Mouse (Mus musculus): Measurements from ENCODE around the gene Tbc1d22a. TPM values are rescaled to one million over a fixed set of nuclear protein-coding genes. Genes with fewer than 3 reads are reported as not detected.
A peak's percentile ranks its signal among the peaks of the same experiment; 100 is the strongest.

Tbc1d22a gene
- polyA plus RNA-seq, 1 experiment from 2014 or later = 13.8 TPM

- no peak overlapping the region for H3K4me3 ChIP-seq
- H3K27me3 ChIP-seq = no peaks in the 10 kb centered on the region
- no peak overlapping the region for H3K4me2 ChIP-seq (replicated peaks)
- no peaks in the 10 kb centered on the region for H3K36me3 ChIP-seq
- peaks cover 27% of the 10 kb centered on the region for H3K4me1 ChIP-seq
- no peak overlapping the region for H3K9ac ChIP-seq
- H3K27ac ChIP-seq = peak overlapping the region; percentile 37; the same call in 1 of the 2 replicates
- ATAC-seq (ENCODE audit: low FRiP score) = no peak
- no peaks in the 10 kb centered on the region for H3K9me3 ChIP-seq (replicated peaks)
- WGBS = 72% methylated on average over 8 of the region's 8 CpGs
These were observed 219.1 kb downstream of the Tbc1d22a start for GRCm38 (mm10) chr15:86433378-86433777.

- no peaks in the 10 kb centered on the region for H3K36me3 ChIP-seq
- no peaks in the 10 kb centered on the region for H3K27me3 ChIP-seq
- WGBS = 91% methylated on average over 3 of the region's 3 CpGs
- no peak overlapping the region for H3K4me3 ChIP-seq
- H3K4me1 ChIP-seq = peaks cover 27% of the 10 kb centered on the region
- H3K9me3 ChIP-seq (replicated peaks) = no peaks in the 10 kb centered on the region
- peak overlapping the region; percentile 44; the same call in 1 of the 2 replicates for H3K27ac ChIP-seq
- no peak for ATAC-seq (ENCODE audit: low FRiP score)
- H3K9ac ChIP-seq = no peak overlapping the region
- no peak overlapping the region for H3K4me2 ChIP-seq (replicated peaks)
These were observed 220.0 kb downstream of the Tbc1d22a start for GRCm38 (mm10) chr15:86434241-86434640.

DNA sequence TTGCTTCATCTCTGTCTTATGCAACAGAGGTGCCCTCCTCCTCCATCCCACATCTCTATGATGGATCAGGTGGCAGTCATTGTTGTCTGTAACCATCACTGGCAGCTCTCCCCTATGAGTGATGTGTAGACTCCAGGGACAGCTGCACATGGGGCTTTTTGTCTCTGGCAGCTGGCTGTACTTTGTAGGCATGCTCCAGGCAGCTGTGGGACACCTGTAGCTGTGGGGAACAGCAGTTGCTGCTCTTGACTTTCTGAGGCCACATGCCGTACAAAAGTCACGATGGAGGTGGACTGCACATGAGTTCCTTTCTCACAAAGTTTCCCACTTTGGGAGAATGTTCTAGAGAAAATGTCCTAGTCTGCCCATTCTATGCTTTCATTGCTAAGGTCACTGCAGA, 223.1 kb downstream of the Tbc1d22a start:
- Histone ChIP-seq H3K4me3 (no peak overlapping the region), H3K4me2 (replicated peaks) (no peak overlapping the region), H3K27ac (no peak overlapping the region), H3K9ac (no peak overlapping the region), H3K4me1 (peaks cover 16% of the 10 kb centered on the region), H3K27me3 (no peaks in the 10 kb centered on the region), H3K36me3 (no peaks in the 10 kb centered on the region), H3K9me3 (replicated peaks) (no peaks in the 10 kb centered on the region)
- WGBS = 91% methylated on average over 2 of the region's 2 CpGs
- no peak for ATAC-seq (ENCODE audit: low FRiP score)

GRCm38 (mm10) chr15:86439015-86439796, 224.9 kb downstream of the Tbc1d22a start:
- Histone ChIP-seq H3K27ac (no peak overlapping the region), H3K9me3 (replicated peaks) (no peaks in the 10 kb centered on the region), H3K27me3 (no peaks in the 10 kb centered on the region), H3K36me3 (no peaks in the 10 kb centered on the region), H3K9ac (no peak overlapping the region), H3K4me3 (no peak overlapping the region), H3K4me2 (replicated peaks) (no peak overlapping the region), H3K4me1 (peaks cover 7% of the 10 kb centered on the region)
- 90% methylated on average over 15 of the region's 15 CpGs for WGBS
- no peak for ATAC-seq (ENCODE audit: low FRiP score)

DNA sequence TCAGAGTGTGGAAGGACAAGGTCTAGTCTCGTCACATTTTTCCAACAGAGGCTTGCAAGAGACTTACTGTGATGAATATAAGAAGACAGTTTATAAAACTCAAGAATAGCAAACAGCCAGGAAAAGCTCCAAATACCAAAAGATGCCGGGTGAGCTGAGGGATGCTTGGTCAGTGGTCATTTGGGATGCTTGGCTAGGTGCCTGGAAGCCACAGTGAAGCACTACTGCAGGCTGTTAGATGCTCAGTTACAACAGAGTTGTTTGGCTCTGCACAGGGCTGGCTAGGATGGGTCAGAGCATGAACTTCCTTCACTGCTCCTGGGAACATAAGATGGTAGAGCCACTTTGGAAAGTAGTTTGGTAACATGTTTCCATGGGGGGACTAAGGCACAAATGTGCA, 230.0 kb downstream of the Tbc1d22a start:
- 0 out of 2 replicates have a peak, but pooled peaks cover 4% of the 10 kb centered on the region for H3K4me1 ChIP-seq
- no peak overlapping the region for H3K4me3 ChIP-seq
- H3K9me3 ChIP-seq (replicated peaks) = no peaks in the 10 kb centered on the region
- no peak overlapping the region for H3K27ac ChIP-seq
- no peak overlapping the region for H3K9ac ChIP-seq
- WGBS = 89% methylated on average over 2 of the region's 2 CpGs
- H3K36me3 ChIP-seq = no peaks in the 10 kb centered on the region
- no peak for ATAC-seq (ENCODE audit: low FRiP score)
- H3K4me2 ChIP-seq (replicated peaks) = no peak overlapping the region
- H3K27me3 ChIP-seq = no peaks in the 10 kb centered on the region

- ATAC-seq (ENCODE audit: low FRiP score) = no peak
- Histone ChIP-seq H3K4me1 (no peaks in the 10 kb centered on the region), H3K4me2 (replicated peaks) (no peak overlapping the region), H3K36me3 (no peaks in the 10 kb centered on the region), H3K9me3 (replicated peaks) (no peaks in the 10 kb centered on the region), H3K9ac (no peak overlapping the region), H3K27ac (no peak overlapping the region), H3K27me3 (no peaks in the 10 kb centered on the region), H3K4me3 (no peak overlapping the region)
These were observed 231.8 kb downstream of the Tbc1d22a start for GRCm38 (mm10) chr15:86446064-86446463.

- Histone ChIP-seq H3K4me3 (no peak overlapping the region), H3K4me2 (replicated peaks) (no peak overlapping the region), H3K4me1 (no peaks in the 10 kb centered on the region), H3K27ac (no peak overlapping the region), H3K27me3 (no peaks in the 10 kb centered on the region), H3K9me3 (replicated peaks) (no peaks in the 10 kb centered on the region), H3K9ac (no peak overlapping the region), H3K36me3 (no peaks in the 10 kb centered on the region)
- ATAC-seq (ENCODE audit: low FRiP score) = no peak
- WGBS = 90% methylated on average over 7 of the region's 7 CpGs
These were observed 233.0 kb downstream of the Tbc1d22a start for GRCm38 (mm10) chr15:86447251-86447650.

- WGBS = 86% methylated on average over 5 of the region's 5 CpGs
These were observed 235.0 kb downstream of the Tbc1d22a start for GRCm38 (mm10) chr15:86449236-86449635.

DNA sequence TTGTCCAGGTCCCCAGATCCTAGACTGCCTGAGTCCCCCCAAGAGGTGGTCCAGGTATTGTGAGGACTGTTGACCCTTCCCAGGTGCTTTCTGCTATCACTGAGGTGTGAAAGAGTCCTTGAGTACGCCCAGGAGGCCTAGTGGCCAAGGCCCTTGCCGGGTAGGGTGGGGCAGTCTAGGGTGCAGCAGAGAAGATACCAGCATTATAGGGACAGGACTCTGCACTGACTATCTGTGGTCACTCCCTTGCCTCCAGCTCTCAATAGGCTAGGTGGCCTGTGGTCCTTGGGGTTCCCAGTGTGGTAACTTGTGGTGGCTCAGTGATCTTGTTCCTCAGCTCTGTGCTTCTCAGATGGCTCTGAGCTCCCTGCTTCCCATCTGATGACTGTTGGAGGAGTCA, 235.5 kb downstream of the Tbc1d22a start:
- no peaks in the 10 kb centered on the region for H3K9me3 ChIP-seq (replicated peaks)

More at GRCm38 (mm10) chr15:86449236-86449635, 235.0 kb downstream of the Tbc1d22a start:
- Histone ChIP-seq H3K9me3 (replicated peaks) (no peaks in the 10 kb centered on the region), H3K36me3 (no peaks in the 10 kb centered on the region), H3K4me1 (no peaks in the 10 kb centered on the region), H3K27me3 (no peaks in the 10 kb centered on the region), H3K27ac (no peak overlapping the region), H3K9ac (no peak overlapping the region), H3K4me3 (no peak overlapping the region), H3K4me2 (replicated peaks) (no peak overlapping the region)
- no peak for ATAC-seq (ENCODE audit: low FRiP score)

DNA sequence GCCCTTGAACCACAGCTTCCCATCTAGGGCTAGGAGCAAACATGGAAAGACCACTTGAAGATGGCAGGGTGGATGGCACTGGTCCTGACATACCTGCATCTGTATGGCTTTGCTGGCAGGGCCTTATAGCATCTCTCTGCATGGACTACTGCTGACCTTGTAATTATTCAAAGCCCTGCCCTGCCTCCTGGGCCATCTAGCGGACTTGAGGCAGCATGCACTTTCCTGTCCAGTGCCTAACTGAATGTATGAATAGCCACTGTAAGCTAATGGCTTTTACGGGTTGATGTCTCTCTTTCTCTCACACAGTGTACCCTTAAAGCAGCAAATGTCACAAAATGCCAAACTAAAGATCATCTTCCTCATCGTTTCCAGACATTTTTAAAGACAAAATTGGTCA, 245.2 kb downstream of the Tbc1d22a start:
- Histone ChIP-seq H3K27ac (no peak overlapping the region), H3K27me3 (no peaks in the 10 kb centered on the region), H3K4me2 (replicated peaks) (no peak overlapping the region), H3K9me3 (replicated peaks) (no peaks in the 10 kb centered on the region), H3K9ac (no peak overlapping the region), H3K4me3 (no peak overlapping the region), H3K4me1 (0 out of 2 replicates have a peak, but pooled peaks cover 3% of the 10 kb centered on the region), H3K36me3 (no peaks in the 10 kb centered on the region)
- ATAC-seq (ENCODE audit: low FRiP score) = no peak
- 67% methylated on average over 3 of the region's 3 CpGs for WGBS

More for the DNA sequence above, 235.5 kb downstream of the Tbc1d22a start:
- Histone ChIP-seq H3K4me3 (no peak overlapping the region), H3K27ac (no peak overlapping the region), H3K4me1 (no peaks in the 10 kb centered on the region), H3K4me2 (replicated peaks) (no peak overlapping the region), H3K36me3 (no peaks in the 10 kb centered on the region), H3K9ac (no peak overlapping the region), H3K27me3 (no peaks in the 10 kb centered on the region)
- 91% methylated on average over 2 of the region's 2 CpGs for WGBS
- ATAC-seq (ENCODE audit: low FRiP score) = no peak

DNA sequence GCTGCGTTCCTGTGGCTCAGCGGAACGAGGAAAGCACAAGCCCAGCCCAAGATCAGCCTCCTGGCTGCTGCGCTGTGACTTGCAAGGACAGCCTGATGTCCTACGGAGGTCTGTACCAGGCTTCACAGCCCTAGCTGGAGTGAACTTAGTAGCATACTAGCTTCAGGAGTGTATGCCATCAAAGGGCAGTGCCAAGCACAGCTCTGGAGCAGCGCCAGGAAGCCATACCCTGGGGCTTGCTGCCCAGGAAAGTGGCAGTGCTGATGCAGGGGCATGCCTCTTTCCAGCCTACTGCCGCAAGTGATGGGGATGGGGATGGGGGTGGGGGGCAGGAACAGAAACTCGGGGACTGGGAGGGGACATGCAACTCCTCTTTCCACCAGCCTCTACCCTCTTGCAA, 248.4 kb downstream of the Tbc1d22a start:
- H3K4me2 ChIP-seq (replicated peaks) = no peak overlapping the region
- 88% methylated on average over 8 of the region's 8 CpGs for WGBS
- H3K36me3 ChIP-seq = no peaks in the 10 kb centered on the region
- H3K9ac ChIP-seq = no peak overlapping the region
- no peak overlapping the region for H3K27ac ChIP-seq
- H3K4me3 ChIP-seq = no peak overlapping the region
- 0 out of 2 replicates have a peak, but pooled peaks cover 3% of the 10 kb centered on the region for H3K4me1 ChIP-seq
- H3K27me3 ChIP-seq = no peaks in the 10 kb centered on the region
- no peaks in the 10 kb centered on the region for H3K9me3 ChIP-seq (replicated peaks)
- no peak for ATAC-seq (ENCODE audit: low FRiP score)

DNA sequence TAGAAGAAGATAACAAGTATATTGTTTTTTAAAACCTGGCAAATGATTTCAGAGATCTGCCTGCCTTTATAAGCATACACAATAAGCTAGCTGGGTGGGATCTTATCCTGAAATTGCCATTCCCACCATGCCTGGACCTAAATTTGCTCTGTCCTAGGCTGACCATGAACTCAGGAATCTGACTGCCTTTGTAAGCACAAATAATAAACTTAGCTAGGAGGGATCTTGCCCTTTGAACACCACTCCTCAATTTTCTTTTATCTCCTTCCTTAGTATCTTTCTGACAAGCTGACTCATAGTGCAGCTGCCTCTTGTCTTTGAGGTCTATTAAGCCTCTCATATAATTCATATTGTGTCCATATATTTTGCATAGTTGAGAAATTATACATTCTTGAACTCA, 253.8 kb downstream of the Tbc1d22a start:
- Histone ChIP-seq H3K27me3 (no peaks in the 10 kb centered on the region), H3K9ac (no peak overlapping the region), H3K4me2 (replicated peaks) (no peak overlapping the region), H3K36me3 (no peaks in the 10 kb centered on the region), H3K27ac (no peak overlapping the region), H3K4me1 (peaks cover 7% of the 10 kb centered on the region; the same call in 1 of the 2 replicates), H3K4me3 (no peak overlapping the region), H3K9me3 (replicated peaks) (peaks cover 5% of the 10 kb centered on the region; the same call in 1 of the 2 replicates)
- ATAC-seq (ENCODE audit: low FRiP score) = no peak

DNA sequence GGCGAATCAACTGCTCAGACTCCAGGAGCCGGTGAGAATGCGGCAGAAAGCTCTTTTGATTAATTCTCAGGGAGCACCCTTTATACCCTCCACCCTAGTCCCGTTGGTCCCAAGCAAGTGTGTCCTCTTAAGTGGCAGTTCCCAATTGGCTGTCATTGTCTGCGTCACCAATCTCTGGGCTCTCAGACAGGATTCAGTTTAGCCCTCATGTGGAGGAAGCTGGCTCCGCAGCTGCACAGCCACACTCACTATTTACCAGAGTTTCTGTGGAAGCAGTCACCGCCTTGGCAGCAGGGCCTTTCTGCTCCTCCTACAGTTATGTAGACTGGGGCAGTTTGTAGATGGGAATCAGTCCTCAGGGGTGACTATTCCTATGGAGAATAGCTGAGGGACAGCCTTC, 256.9 kb downstream of the Tbc1d22a start:
- 77% methylated on average over 7 of the region's 7 CpGs for WGBS
- no peak for ATAC-seq (ENCODE audit: low FRiP score)
- peaks cover 5% of the 10 kb centered on the region; the same call in 1 of the 2 replicates for H3K9me3 ChIP-seq (replicated peaks)

More for the DNA sequence above, 256.9 kb downstream of the Tbc1d22a start:
- Histone ChIP-seq H3K27me3 (no peaks in the 10 kb centered on the region), H3K4me3 (no peak overlapping the region), H3K9ac (no peak overlapping the region), H3K36me3 (no peaks in the 10 kb centered on the region), H3K4me2 (replicated peaks) (no peak overlapping the region), H3K4me1 (peaks cover 12% of the 10 kb centered on the region), H3K27ac (no peak overlapping the region)
